Mouse (Mus musculus) forebrain, embryonic 16.5 days (tissue): ENCODE measurements around the gene Fhl3. TPM values are rescaled to one million over a fixed set of nuclear protein-coding genes. Genes with fewer than 3 reads are reported as not detected.

Experiments
- ATAC-seq: fragments of 200-750 bp; cut with Nextera tagmentation; 2 replicates; pipeline ENCODE4 v1.8.0; 2017; ENCODE audit warnings: mild to moderate bottlenecking, moderate library complexity
- H3K27ac ChIP-seq: fragments of 300-500 bp; sonication (generic); 2 replicates; pipeline ENCODE4 v1.5.1; 2014; ENCODE audit warnings: low read length, control low read depth
- H3K27me3 ChIP-seq: fragments of 300-500 bp; sonication (generic); replicated peaks from 2 replicates; pipeline ENCODE4 v1.6.1; 2014; ENCODE audit warnings: low read length; ENCODE audit not compliant: control insufficient read depth, insufficient read depth
- H3K36me3 ChIP-seq: fragments of 300-500 bp; sonication (generic); 2 replicates; pipeline ENCODE4 v1.6.1; 2014; ENCODE audit not compliant: control insufficient read depth, insufficient read depth
- H3K4me1 ChIP-seq: fragments of 300-500 bp; sonication (generic); replicated peaks from 2 replicates; pipeline ENCODE4 v1.6.1; 2014; ENCODE audit warnings: low read length; ENCODE audit not compliant: control insufficient read depth, insufficient read depth
- H3K4me2 ChIP-seq: fragments of 300-500 bp; sonication (generic); 2 replicates; pipeline ENCODE4 v1.6.1; 2014; ENCODE audit warnings: mild to moderate bottlenecking, low read length, control low read depth
- H3K4me3 ChIP-seq: fragments of 300-500 bp; sonication (generic); replicated peaks from 2 replicates; pipeline ENCODE4 v1.5.1; 2014; ENCODE audit warnings: mild to moderate bottlenecking, low read length, control low read depth
- H3K9ac ChIP-seq: fragments of 300-500 bp; sonication (generic); replicated peaks from 2 replicates; pipeline ENCODE4 v1.6.1; 2014; ENCODE audit warnings: low read depth, low read length, control low read depth
- H3K9me3 ChIP-seq: fragments of 300-500 bp; sonication (generic); 2 replicates; pipeline ENCODE4 v1.6.1; 2016; ENCODE audit warnings: low read length; ENCODE audit not compliant: control insufficient read depth
- WGBS: fragments of 180-500 bp; shearing (Covaris S2); extraction: QIAGEN DNeasy Blood & Tissue Kit; methylation state at CpG from one replicate; pipeline ENCODE4 v1.1.7; 2014; 5-methylcytosine and 5-hydroxymethylcytosine counted together
- microRNA counts: library from miRNA; unstranded; fragments of <30 nt; microRNA quantifications from one replicate; lab custom pipeline; 2016
- microRNA-seq: library from miRNA; unstranded; fragments of <30 nt; microRNA quantifications from one replicate; pipeline ENCODE4, GENCODE M21; 2017
- polyA plus RNA-seq: library from polyadenylated mRNA; unstranded; fragments of >200 nt; fragmentation: Nextera tagmentation; extraction: Ambion mirVana; gene quantifications from 2 replicates; pipeline ENCODE4 v1.2.1, GENCODE M21; 2015

Gene Fhl3
- polyA plus RNA-seq, 1 experiment from 2014 or later = 1.9 TPM

DNA sequence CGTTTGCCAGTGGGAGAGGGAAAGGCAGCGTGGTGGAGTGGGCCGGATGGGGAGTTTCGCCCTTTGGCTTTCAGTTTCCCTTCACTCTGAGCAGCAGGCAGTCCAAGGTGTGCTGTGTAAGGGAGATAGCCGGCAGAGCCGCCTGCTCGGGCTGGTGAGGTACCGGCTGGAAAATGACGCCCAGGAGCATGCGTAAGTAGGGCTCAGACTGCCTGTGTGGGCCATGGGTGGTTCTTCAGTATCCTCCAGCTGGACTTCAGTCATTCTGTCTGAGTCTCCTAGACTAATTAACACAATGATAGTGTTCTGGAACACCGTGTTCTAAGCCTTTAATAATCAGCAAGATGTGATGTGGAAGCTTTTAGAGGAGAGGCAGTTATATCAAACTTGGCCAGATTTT lies 42.3 kb downstream of the Fhl3 start:
- Histone ChIP-seq H3K4me1 (peaks cover 12% of the 10 kb centered on the region), H3K4me2 (no peak overlapping the region), H3K9me3 (no peaks in the 10 kb centered on the region), H3K9ac (no peak overlapping the region), H3K4me3 (no peak overlapping the region), H3K27me3 (no peaks in the 10 kb centered on the region), H3K36me3 (no peaks in the 10 kb centered on the region), H3K27ac (no peak overlapping the region)
- WGBS = 86% methylated on average over 11 of the region's 11 CpGs
- no peak for ATAC-seq

DNA sequence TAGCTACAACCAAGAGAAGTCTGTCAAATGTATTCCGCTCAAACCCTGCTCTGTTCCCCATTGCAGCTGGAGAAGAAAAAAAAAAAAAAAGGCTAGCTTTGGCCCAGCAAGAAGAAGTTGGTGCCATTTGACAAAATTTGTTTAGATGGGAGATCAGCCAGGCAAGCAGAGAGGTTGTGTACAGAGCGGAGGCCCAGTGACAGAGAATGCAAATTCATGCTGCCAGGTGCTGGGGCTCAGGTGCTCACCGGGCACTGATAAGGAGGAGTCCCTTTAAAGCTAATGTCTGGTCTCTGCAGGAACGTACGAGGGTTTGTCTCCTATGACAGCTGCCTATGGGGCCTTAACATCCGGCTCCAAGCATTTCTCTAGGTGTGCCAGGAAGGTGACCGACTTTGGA lies 46.1 kb downstream of the Fhl3 start:
- no peaks in the 10 kb centered on the region for H3K9me3 ChIP-seq
- peaks cover 14% of the 10 kb centered on the region for H3K4me1 ChIP-seq
- 86% methylated on average over 7 of the region's 7 CpGs for WGBS
- H3K27me3 ChIP-seq = no peaks in the 10 kb centered on the region
- ATAC-seq = no peak
- no peak overlapping the region for H3K4me3 ChIP-seq
- no peaks in the 10 kb centered on the region for H3K36me3 ChIP-seq
- H3K27ac ChIP-seq = no peak overlapping the region
- no peak overlapping the region for H3K4me2 ChIP-seq
- H3K9ac ChIP-seq = no peak overlapping the region

DNA sequence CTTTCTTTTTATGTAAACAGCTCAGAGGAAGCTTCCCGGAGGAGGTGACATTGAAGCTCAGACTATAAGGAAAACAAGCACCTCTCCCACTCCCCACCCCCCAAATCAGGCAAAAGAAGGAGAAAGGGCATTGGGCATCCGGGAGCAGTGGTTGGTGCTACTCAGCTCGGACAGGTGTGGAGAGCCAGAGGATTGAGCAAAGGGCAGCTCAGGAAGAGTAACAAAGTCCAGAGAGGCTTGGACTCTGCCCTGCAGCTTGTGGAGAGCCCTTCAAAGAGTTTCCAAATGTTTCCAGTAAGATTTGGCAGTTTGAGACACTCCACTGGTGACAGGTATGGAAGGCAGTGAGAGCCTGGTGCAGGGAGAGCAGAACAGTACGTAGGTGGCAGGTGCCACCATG lies 47.4 kb downstream of the Fhl3 start:
- Histone ChIP-seq H3K9me3 (no peaks in the 10 kb centered on the region), H3K36me3 (no peaks in the 10 kb centered on the region), H3K4me1 (peaks cover 15% of the 10 kb centered on the region), H3K4me3 (no peak overlapping the region), H3K27ac (no peak overlapping the region), H3K9ac (no peak overlapping the region), H3K27me3 (no peaks in the 10 kb centered on the region), H3K4me2 (no peak overlapping the region)
- 58% methylated on average over 4 of the region's 4 CpGs for WGBS
- no peak for ATAC-seq

DNA sequence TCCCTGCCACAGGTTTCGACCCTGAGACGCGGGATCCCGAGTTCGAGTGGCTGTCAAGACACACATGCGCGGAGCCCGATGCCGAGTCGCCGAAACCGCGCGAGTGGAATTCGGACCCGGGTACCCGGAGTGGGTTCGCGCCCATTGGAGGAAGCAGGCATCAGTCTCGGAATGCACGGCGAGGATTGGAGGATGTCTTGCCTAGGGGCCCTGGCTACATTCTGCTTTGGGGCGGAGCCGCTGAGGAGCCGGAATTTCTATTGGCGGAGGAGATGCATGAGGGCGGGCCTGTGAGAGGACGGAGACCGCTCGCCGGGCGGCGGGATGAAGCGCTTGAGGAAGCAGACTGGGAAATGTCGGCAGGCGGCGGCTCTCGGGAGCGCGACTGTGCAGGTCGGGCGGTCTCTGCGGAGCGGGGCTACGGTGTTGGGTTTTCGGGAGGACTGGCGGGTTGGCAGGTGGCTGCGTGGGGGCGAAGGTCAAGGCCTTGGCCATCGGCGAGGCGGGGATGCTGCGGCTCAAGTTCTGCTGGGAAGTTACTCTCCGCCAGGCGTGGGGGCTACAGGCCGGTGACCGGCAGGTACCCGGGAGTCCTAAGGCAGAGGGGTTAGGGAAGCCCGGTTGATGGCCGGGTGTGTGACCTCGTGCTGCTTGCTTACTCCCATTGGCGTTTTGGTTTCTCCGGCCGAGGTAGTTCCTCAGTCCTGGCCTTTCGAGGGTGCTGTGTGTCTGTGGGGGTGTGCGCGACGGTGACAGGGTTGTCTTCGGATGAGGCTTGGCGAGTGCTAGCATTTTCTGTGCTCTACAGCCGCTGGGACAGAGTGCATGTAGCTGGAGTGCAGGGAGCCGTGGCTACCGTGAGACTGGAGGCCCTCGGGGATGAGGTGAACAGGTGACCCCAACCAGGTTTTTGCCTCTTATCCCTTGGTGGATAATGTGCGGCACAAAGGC lies 51.1 kb downstream of the Fhl3 start:
- ATAC-seq = peak; percentile 100
- Histone ChIP-seq H3K4me2 (peak overlapping the region; percentile 95), H3K4me1 (peaks cover 15% of the 10 kb centered on the region), H3K27ac (no peak overlapping the region), H3K9ac (peak overlapping the region; percentile 68), H3K4me3 (peak overlapping the region; percentile 74), H3K36me3 (no peaks in the 10 kb centered on the region), H3K27me3 (no peaks in the 10 kb centered on the region), H3K9me3 (no peaks in the 10 kb centered on the region)
- WGBS = under 1% methylated on average over 75 of the region's 75 CpGs

DNA sequence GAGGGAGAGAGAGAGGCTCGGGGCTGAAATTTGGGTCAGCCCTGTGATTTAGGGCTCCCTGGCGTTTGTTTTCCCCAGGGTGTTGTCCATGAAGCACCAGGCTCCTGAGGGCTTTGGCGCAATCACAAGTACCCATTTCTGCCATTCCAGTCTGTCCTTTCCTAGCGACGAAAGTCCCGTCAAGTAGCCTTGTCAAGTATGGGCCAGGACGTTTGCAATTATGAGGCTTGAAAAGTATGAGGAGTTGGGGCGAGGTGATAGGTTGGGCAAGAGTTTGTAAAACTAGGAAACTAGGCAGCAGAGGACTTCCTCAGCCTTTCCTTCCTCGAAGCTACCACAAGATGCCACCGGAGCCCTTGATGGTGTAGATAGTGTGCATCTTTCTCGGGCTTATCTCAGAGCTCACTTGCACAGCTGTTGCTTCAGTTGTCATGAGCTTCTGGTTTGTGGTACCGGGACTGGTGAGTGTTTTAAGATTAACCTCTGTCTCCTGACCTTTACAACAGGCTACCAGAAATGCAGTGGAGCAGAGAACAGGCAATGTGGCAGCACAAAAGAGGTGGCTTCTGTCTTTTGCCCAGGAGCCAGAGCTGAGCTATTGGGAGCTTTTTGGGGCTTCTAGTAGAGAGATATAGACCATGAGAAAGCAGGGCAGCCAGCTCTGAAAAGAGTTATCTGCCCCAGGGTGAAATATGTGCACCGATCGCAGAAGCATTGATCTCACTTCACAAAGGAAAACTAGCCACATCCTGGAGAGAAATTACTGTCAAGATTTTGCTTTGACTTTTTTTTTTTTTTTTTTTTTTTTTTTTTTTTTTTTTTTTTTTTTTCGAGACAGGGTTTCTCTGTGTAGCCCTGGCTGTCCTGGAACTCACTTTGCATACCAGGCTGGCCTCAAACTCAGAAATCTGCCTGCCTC lies 52.0 kb downstream of the Fhl3 start:
- H3K4me1 ChIP-seq = peaks cover 15% of the 10 kb centered on the region
- H3K27ac ChIP-seq = no peak overlapping the region
- H3K27me3 ChIP-seq = no peaks in the 10 kb centered on the region
- peak overlapping the region; percentile 74 for H3K4me3 ChIP-seq
- ATAC-seq = no peak
- 20% methylated on average over 15 of the region's 15 CpGs for WGBS
- peak overlapping the region; percentile 68; the same call in 1 of the 2 replicates for H3K9ac ChIP-seq
- peak overlapping the region; percentile 95 for H3K4me2 ChIP-seq
- no peaks in the 10 kb centered on the region for H3K36me3 ChIP-seq
- no peaks in the 10 kb centered on the region for H3K9me3 ChIP-seq

DNA sequence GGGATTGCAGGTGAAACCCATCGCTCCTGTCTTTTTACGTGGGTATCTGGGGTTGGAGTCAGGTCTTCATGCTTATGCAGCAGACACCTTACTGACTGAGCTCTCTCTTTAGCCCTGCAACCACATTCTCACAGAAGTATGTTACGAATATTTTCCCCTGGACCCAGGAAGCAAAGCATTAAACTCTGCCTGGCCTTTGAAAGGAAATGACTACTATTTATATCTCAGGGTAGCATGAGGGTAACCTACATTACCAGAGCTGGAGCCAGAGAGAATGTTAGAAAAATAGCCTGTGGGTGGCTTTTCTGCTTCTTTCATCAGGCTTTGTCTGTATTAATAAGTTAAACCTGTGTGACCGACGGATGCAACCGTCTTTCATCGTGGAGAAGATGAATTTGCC lies 55.0 kb downstream of the Fhl3 start:
- WGBS = 86% methylated on average over 7 of the region's 7 CpGs
- H3K4me3 ChIP-seq = no peak overlapping the region
- H3K4me2 ChIP-seq = no peak overlapping the region
- ATAC-seq = no peak
- no peak overlapping the region for H3K9ac ChIP-seq
- no peaks in the 10 kb centered on the region for H3K9me3 ChIP-seq
- peaks cover 15% of the 10 kb centered on the region for H3K4me1 ChIP-seq
- peaks cover 2% of the 10 kb centered on the region; the same call in 1 of the 2 replicates for H3K36me3 ChIP-seq
- H3K27me3 ChIP-seq = no peaks in the 10 kb centered on the region
- no peak overlapping the region for H3K27ac ChIP-seq

MicroRNA genes within 50 kb of the gene (microRNA counts, 519-probe panel; counts per million panel counts)
- microRNA mmu-miR-697 (lab: Ali Mortazavi, UCI) (not detected), microRNA mmu-miR-698 (lab: Ali Mortazavi, UCI) (not detected)

Small RNA genes lying within 50 kb of the gene (microRNA-seq; reads per million reads assigned to microRNA genes)
- not detected for gene Gm24721
- gene Mir697 = not detected
- gene Mir698 = not detected

Other genes with a start within 250 kb of the Fhl3 start
- gene 3100002H09Rik, start 89.9 kb upstream of the Fhl3 start, polyA plus RNA-seq = 1.1 and 1.7 TPM in 2 replicates
- 20.9 and 22.7 TPM in 2 replicates for gene Pou3f1, start 43.9 kb upstream of the Fhl3 start, polyA plus RNA-seq
- 42.1 and 48.3 TPM in 2 replicates for gene Utp11, start 7.1 kb upstream of the Fhl3 start, polyA plus RNA-seq
- gene Sf3a3, start 14.1 kb downstream of the Fhl3 start, polyA plus RNA-seq = 128 and 129 TPM in 2 replicates
- 25.3 and 25.6 TPM in 2 replicates for gene Inpp5b, start 41.1 kb downstream of the Fhl3 start, polyA plus RNA-seq
- gene Mtf1, start 101.4 kb downstream of the Fhl3 start, polyA plus RNA-seq = 12.1 and 14.9 TPM in 2 replicates
- gene Yrdc, start 150.0 kb downstream of the Fhl3 start, polyA plus RNA-seq = 50.3 and 51.2 TPM in 2 replicates
- 65.1 and 75.2 TPM in 2 replicates for gene 1110065P20Rik, start 150.5 kb downstream of the Fhl3 start, polyA plus RNA-seq
- 8.3 and 11.0 TPM in 2 replicates for gene Maneal, start 161.5 kb downstream of the Fhl3 start, polyA plus RNA-seq
- gene Epha10, start 180.2 kb downstream of the Fhl3 start, polyA plus RNA-seq = 1.2 and 2.7 TPM in 2 replicates
- 17.1 and 17.2 TPM in 2 replicates for gene 9930104L06Rik, start 236.3 kb downstream of the Fhl3 start, polyA plus RNA-seq
- 70.0 and 76.6 TPM in 2 replicates for gene Cdca8, start 238.6 kb downstream of the Fhl3 start, polyA plus RNA-seq